Mouse (Mus musculus): ENCODE measurements around the gene Tmem107. TPM values are rescaled to one million over a fixed set of nuclear protein-coding genes. Genes with fewer than 3 reads are reported as not detected.

The Tmem107 gene
- polyA plus RNA-seq, 1 experiment from 2014 or later: 37.7 TPM

- H3K4me1 ChIP-seq: peaks cover 50% of the 10 kb centered on the region
- peak overlapping the region; percentile 89 for H3K9ac ChIP-seq
- peak overlapping the region; percentile 92 for H3K4me2 ChIP-seq
- ATAC-seq (replicated peaks): no peak
- H3K4me3 ChIP-seq: peak overlapping the region; percentile 84
- no peaks in the 10 kb centered on the region for H3K27me3 ChIP-seq (replicated peaks)
- no peaks in the 10 kb centered on the region for H3K36me3 ChIP-seq (replicated peaks)
- H3K9me3 ChIP-seq: no peaks in the 10 kb centered on the region
- WGBS: 7% methylated on average over 17 of the region's 17 CpGs
- H3K27ac ChIP-seq: no peak overlapping the region; the same call in 1 of the 2 replicates
Observed at GRCm38 (mm10) chr11:69061255-69061912, 9.2 kb upstream of the Tmem107 start.

GRCm38 (mm10) chr11:69062194-69062760, 8.3 kb upstream of the Tmem107 start:
- Histone ChIP-seq H3K36me3 (replicated peaks) (no peaks in the 10 kb centered on the region), H3K27me3 (replicated peaks) (no peaks in the 10 kb centered on the region), H3K9me3 (no peaks in the 10 kb centered on the region), H3K4me3 (peak overlapping the region; percentile 84), H3K4me1 (peaks cover 55% of the 10 kb centered on the region), H3K27ac (peak overlapping the region; percentile 74), H3K4me2 (peak overlapping the region; percentile 92), H3K9ac (no peak overlapping the region)
- under 1% methylated on average over 17 of the region's 17 CpGs for WGBS
- no peak; the same call in 1 of the 2 replicates for ATAC-seq (replicated peaks)

GRCm38 (mm10) chr11:69062761-69063224, 7.8 kb upstream of the Tmem107 start:
- WGBS: under 1% methylated on average over 19 of the region's 19 CpGs
- H3K4me3 ChIP-seq: peak overlapping the region; percentile 57
- H3K36me3 ChIP-seq (replicated peaks): no peaks in the 10 kb centered on the region
- peak overlapping the region; percentile 34; the same call in 1 of the 2 replicates for H3K9ac ChIP-seq
- no peaks in the 10 kb centered on the region; the same call in 1 of the 2 replicates for H3K27me3 ChIP-seq (replicated peaks)
- peak overlapping the region; percentile 92 for H3K4me2 ChIP-seq
- peak overlapping the region; percentile 74 for H3K27ac ChIP-seq
- peak; percentile 53 for ATAC-seq (replicated peaks)
- peaks cover 54% of the 10 kb centered on the region for H3K4me1 ChIP-seq
- H3K9me3 ChIP-seq: no peaks in the 10 kb centered on the region

DNA sequence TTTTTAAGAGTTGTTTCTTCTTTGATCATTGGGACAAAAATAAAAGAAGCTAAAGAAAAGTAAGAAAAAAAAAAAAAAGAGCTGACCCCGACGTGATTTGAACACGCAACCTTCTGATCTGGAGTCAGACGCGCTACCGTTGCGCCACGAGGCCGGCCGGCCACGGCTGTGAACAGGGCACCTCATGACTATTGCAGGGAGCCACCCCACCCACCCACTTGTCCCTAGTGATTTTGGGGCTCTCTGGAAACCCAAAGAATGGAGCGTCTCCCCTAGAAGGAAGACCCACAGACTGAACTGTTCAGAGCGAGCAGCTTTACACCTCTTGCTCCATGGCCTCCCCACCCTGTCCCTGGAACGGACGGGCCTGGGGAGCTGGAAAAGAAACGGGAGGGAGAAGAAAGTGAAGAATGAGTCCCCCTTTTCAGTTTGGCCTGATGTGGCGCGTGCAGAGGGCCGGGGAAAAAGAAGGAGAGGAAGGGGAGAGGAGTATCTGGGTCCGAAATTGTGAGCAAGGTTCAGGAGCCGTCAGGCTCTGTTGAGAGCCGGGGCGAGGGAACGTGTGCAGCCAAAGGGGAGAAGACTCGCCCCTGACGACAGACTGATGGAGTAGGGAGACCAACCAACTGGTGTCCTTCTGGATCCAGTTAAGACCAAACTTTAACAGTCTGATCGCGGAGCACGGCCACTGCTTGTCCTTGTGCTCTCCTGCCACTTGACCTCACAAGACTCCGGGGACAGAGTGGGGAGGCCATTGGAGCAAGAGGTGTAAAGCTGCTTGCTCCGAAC, 7.0 kb upstream of the Tmem107 start:
- peaks cover 46% of the 10 kb centered on the region for H3K4me1 ChIP-seq
- under 1% methylated on average over 31 of the region's 31 CpGs for WGBS
- ATAC-seq (replicated peaks): peak; percentile 25

GRCm38 (mm10) chr11:69064259-69065133, 6.1 kb upstream of the Tmem107 start:
- Histone ChIP-seq H3K9ac (peak overlapping the region; percentile 44), H3K36me3 (replicated peaks) (no peaks in the 10 kb centered on the region), H3K9me3 (no peaks in the 10 kb centered on the region), H3K27me3 (replicated peaks) (no peaks in the 10 kb centered on the region; the same call in 1 of the 2 replicates), H3K4me1 (peaks cover 43% of the 10 kb centered on the region), H3K27ac (peak overlapping the region; percentile 64; the same call in 1 of the 2 replicates), H3K4me3 (peak overlapping the region; percentile 57), H3K4me2 (peak overlapping the region; percentile 92)
- WGBS: 46% methylated on average over 9 of the region's 9 CpGs
- no peak for ATAC-seq (replicated peaks)

More for the DNA sequence above, 7.0 kb upstream of the Tmem107 start:
- Histone ChIP-seq H3K4me3 (peak overlapping the region; percentile 57), H3K4me2 (peak overlapping the region; percentile 92), H3K36me3 (replicated peaks) (no peaks in the 10 kb centered on the region), H3K27ac (peak overlapping the region; percentile 74), H3K9ac (peak overlapping the region; percentile 44), H3K9me3 (no peaks in the 10 kb centered on the region), H3K27me3 (replicated peaks) (no peaks in the 10 kb centered on the region; the same call in 1 of the 2 replicates)

- no peaks in the 10 kb centered on the region for H3K36me3 ChIP-seq (replicated peaks)
- peaks cover 47% of the 10 kb centered on the region for H3K4me1 ChIP-seq
- H3K27me3 ChIP-seq (replicated peaks): no peaks in the 10 kb centered on the region; the same call in 1 of the 2 replicates
- 62% methylated on average over 3 of the region's 3 CpGs for WGBS
- 0 out of 2 replicates have a peak overlapping the region, but pooled peaks have one; percentile 38 for H3K9ac ChIP-seq
- H3K9me3 ChIP-seq: no peaks in the 10 kb centered on the region
- ATAC-seq (replicated peaks): no peak
- peak overlapping the region; percentile 88 for H3K4me2 ChIP-seq
- H3K27ac ChIP-seq: no peak overlapping the region
- peak overlapping the region; percentile 40 for H3K4me3 ChIP-seq
Observed at GRCm38 (mm10) chr11:69065394-69065925, 5.1 kb upstream of the Tmem107 start.

DNA sequence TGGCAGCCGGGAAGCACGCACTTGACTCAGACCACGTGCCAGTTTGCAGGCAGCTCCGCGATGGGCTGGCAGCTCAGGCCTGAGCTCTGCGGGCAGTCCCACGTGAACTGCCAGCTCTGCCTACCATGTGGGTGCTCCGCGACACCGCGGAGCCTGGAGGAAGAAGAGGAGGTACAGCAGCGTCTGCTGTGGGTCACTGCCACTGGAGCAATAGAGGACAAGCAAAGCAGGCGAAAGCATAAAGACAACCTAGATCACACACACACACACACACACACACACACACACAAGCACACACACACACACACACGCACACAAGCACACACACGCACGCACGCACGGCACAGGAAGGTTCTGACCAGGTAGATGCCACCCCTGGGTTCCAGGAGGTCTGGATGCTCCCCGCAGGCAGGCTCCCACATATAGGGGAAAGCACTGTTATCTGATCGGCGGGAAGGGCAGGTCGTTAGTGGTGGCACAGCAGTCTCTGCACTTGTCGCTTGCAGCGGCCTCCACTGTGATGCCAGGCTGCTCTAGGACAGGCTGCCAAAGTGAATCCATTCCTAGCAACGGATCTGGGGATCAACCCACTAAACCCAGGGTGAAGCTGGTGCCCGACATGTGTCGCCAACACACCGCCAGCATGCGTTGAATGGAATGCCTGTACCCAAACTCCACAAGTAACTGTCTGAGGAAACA, 4.3 kb upstream of the Tmem107 start:
- Histone ChIP-seq H3K9ac (peak overlapping the region; percentile 38), H3K9me3 (no peaks in the 10 kb centered on the region), H3K27me3 (replicated peaks) (no peaks in the 10 kb centered on the region; the same call in 1 of the 2 replicates), H3K36me3 (replicated peaks) (no peaks in the 10 kb centered on the region), H3K4me2 (peak overlapping the region; percentile 88), H3K4me1 (peaks cover 43% of the 10 kb centered on the region), H3K4me3 (peak overlapping the region; percentile 40), H3K27ac (no peak overlapping the region)
- 4% methylated on average over 29 of the region's 29 CpGs for WGBS
- no peak for ATAC-seq (replicated peaks)

- Histone ChIP-seq H3K27me3 (replicated peaks) (no peaks in the 10 kb centered on the region; the same call in 1 of the 2 replicates), H3K9me3 (no peaks in the 10 kb centered on the region), H3K9ac (peak overlapping the region; percentile 38; the same call in 1 of the 2 replicates), H3K4me1 (peaks cover 44% of the 10 kb centered on the region), H3K36me3 (replicated peaks) (no peaks in the 10 kb centered on the region), H3K4me2 (peak overlapping the region; percentile 88), H3K4me3 (peak overlapping the region; percentile 40), H3K27ac (no peak overlapping the region)
- WGBS: 12% methylated on average over 8 of the region's 8 CpGs
- ATAC-seq (replicated peaks): no peak
Observed at GRCm38 (mm10) chr11:69066956-69067355, 3.6 kb upstream of the Tmem107 start.

GRCm38 (mm10) chr11:69067601-69068000, 3.0 kb upstream of the Tmem107 start:
- H3K4me2 ChIP-seq: no peak overlapping the region
- no peak overlapping the region for H3K9ac ChIP-seq
- H3K36me3 ChIP-seq (replicated peaks): no peaks in the 10 kb centered on the region
- no peak overlapping the region for H3K27ac ChIP-seq
- peaks cover 48% of the 10 kb centered on the region for H3K4me1 ChIP-seq
- no peaks in the 10 kb centered on the region for H3K9me3 ChIP-seq
- WGBS: 50% methylated on average over 6 of the region's 6 CpGs
- H3K4me3 ChIP-seq: 0 out of 2 replicates have a peak overlapping the region, but pooled peaks have one; percentile 5
- H3K27me3 ChIP-seq (replicated peaks): no peaks in the 10 kb centered on the region; the same call in 1 of the 2 replicates
- ATAC-seq (replicated peaks): no peak

DNA sequence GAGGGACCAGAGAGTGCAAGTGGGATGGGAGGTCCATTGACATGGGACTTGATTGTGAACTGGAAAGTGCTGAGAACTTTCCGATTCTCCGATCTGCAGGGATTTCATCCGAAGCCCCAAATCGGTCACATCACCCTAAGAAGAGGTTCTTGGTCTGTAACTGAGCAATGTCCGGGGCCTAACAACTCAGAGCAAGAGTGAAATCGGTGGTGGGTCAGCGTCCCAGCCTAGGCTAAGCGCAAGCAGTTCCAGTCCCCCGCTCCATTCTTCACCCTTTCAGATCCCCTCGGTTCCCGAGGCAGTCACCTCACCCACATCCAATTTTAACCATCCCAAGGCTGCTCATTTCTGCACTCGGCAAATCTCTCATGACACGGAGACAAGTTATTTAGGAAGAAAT, 513 bp upstream of the Tmem107 start:
- no peaks in the 10 kb centered on the region; the same call in 1 of the 2 replicates for H3K27me3 ChIP-seq (replicated peaks)
- H3K9me3 ChIP-seq: no peaks in the 10 kb centered on the region
- under 1% methylated on average over 13 of the region's 13 CpGs for WGBS
- peak overlapping the region; percentile 84 for H3K27ac ChIP-seq
- peaks cover 50% of the 10 kb centered on the region for H3K4me1 ChIP-seq
- H3K36me3 ChIP-seq (replicated peaks): no peaks in the 10 kb centered on the region
- peak overlapping the region; percentile 52 for H3K4me3 ChIP-seq
- peak overlapping the region; percentile 81 for H3K4me2 ChIP-seq
- no peak for ATAC-seq (replicated peaks)
- peak overlapping the region; percentile 70 for H3K9ac ChIP-seq
